11 mouse cellular contexts compared by ENCODE assay signal in the genomic region with DNA sequence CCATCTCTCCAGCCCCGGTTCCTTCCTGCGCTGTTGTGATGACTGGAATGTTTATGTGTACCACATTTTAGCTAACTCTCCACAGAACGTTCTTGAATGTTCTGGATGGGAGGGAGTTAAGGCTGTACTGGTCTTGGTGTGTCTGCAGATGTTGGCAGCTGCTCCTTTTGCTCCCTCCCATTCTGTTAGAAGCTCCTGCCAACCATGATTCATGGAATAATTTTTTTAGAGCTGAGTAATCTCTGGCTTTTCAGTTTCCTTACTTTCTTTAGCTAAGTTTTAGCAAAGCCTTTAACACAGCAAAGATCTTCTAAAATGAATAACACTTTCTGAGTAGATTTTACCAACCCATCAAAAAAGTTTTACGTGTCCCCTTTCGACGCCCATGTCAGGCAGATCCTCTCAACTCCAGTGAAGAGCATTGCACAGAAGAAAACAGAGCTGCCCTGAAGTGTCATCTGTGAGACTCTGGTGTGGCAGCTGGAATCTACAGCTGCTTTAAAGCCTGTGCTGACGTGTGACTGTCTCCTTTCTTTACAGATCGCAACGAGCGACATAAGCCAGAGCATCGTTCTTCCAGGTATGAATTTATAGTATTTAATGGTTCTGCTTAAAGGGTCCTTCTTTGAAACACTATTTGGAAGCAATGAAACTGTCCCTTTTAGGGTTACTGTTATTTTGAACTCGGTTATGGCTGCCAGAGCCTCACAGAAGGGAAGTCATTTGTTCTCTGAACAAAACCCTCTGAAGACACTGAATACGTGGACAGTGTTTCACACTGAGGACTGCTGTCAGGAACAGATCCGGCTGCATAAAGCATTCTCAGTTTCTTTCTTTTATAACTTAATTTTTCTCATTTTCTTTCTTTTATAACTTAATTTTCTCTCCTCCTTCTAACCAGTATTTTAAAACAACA. TPM values are rescaled to one million over a fixed set of nuclear protein-coding genes. Genes with fewer than 3 reads are reported as not detected.
A peak's percentile ranks its signal among the peaks of the same experiment; 100 is the strongest.
DNase-seq lines count a peak whose midpoint lies in the region; ATAC-seq lines count a peak whose summit lies in the region.
"Had no signal": no experiment of that assay in that cellular context is flagged by ENCODE, and none has a peak within 500 bp of the region (broad histone marks: within the 10 kb centered on the region; RNA-seq: fewer than 3 reads in every experiment).

No protein-coding gene starts in this region.

- H3K27ac ChIP-seq in brown adipose tissue, adult 24 weeks (replicated peaks; ENCODE audit: low read depth, low read length): peak overlapping the region; percentile 30
- no peak overlapping the region for H3K27ac ChIP-seq in forebrain, embryonic 15.5 days (replicated peaks)
- no peak overlapping the region for H3K27ac ChIP-seq in midbrain, embryonic 10.5 days (replicated peaks)

- intact Hi-C loops in heart, postnatal 14 days (cut with DNase I): loop anchor here (5.0 kb wide), 1 partner anchor 68 kb away; the partner anchor contains the start of gene Sh3d19

- H3K9me3 ChIP-seq in forebrain, embryonic 15.5 days: no peaks in the 10 kb centered on the region
- no peaks in the 10 kb centered on the region for H3K9me3 ChIP-seq in midbrain, embryonic 10.5 days (replicated peaks)

- no peaks in the 10 kb centered on the region for H3K27me3 ChIP-seq in forebrain, embryonic 15.5 days
- no peaks in the 10 kb centered on the region for H3K27me3 ChIP-seq in midbrain, embryonic 10.5 days (ENCODE audit: low read depth, poor library complexity, severe bottlenecking)

- 74% methylated on average over 14 of the region's 14 CpGs for WGBS in forebrain, embryonic 15.5 days
- WGBS in midbrain, embryonic 10.5 days: 82% methylated on average over 14 of the region's 14 CpGs

- no peak overlapping the region for H3K4me2 ChIP-seq in forebrain, embryonic 15.5 days (replicated peaks)

- H3K4me3 ChIP-seq in brown adipose tissue, adult 24 weeks (ENCODE audit: insufficient read depth, low read depth, low read length): peak overlapping the region; percentile 22
- no peak overlapping the region for H3K4me3 ChIP-seq in forebrain, embryonic 15.5 days
- H3K4me3 ChIP-seq in midbrain, embryonic 10.5 days: no peak overlapping the region

- peak; percentile 25 for DNase-seq in kidney, adult 9 months
- no peak for DNase-seq in kidney, adult 18-20 months
- peak; percentile 33 to 48 for DNase-seq in heart, postnatal 14 days
- DNase-seq in lung, postnatal 14 days: peak; percentile 31
- DNase-seq in thymus, postnatal 4 days: no peak
- DNase-seq in midbrain, embryonic 10.5 days (ENCODE audit: low spot score): no peak
- DNase-seq: cerebellum, postnatal 36 days had no signal

- H3K4me1 ChIP-seq in brown adipose tissue, adult 24 weeks (ENCODE audit: control insufficient read depth, insufficient read depth, insufficient read length, low read length): peaks cover 7% of the 10 kb centered on the region
- no peaks in the 10 kb centered on the region for H3K4me1 ChIP-seq in forebrain, embryonic 15.5 days
- H3K4me1 ChIP-seq in midbrain, embryonic 10.5 days: no peaks in the 10 kb centered on the region

- no peak for ATAC-seq in forebrain, embryonic 15.5 days (replicated peaks)

- H3K36me3 ChIP-seq in forebrain, embryonic 15.5 days: no peaks in the 10 kb centered on the region
- peaks cover 3% of the 10 kb centered on the region; the same call in 1 of the 2 replicates for H3K36me3 ChIP-seq in midbrain, embryonic 10.5 days

- no peak overlapping the region for H3K9ac ChIP-seq in forebrain, embryonic 15.5 days (replicated peaks)

RNA-seq across cellular contexts. Expression of gene Prss48, which starts 38.3 kb away (rescaled TPM):
- polyA plus RNA-seq in brown adipose tissue, adult 24 weeks (2012; ENCODE audit: insufficient read depth, insufficient read length, missing spikeins): not detected in 2 replicates
- not detected for total RNA-seq in heart, postnatal 14 days (2021)
- polyA plus RNA-seq in forebrain, embryonic 15.5 days (2015; fragmentation: Nextera tagmentation; extraction: Ambion mirVana): not detected in 2 replicates
- 0.14 TPM in 1 of 2 replicates, not detected in the other for polyA plus RNA-seq in midbrain, embryonic 10.5 days (2016; fragmentation: Nextera tagmentation; extraction: Ambion mirVana)
- total RNA-seq: left cerebral cortex, postnatal 14 days had no signal
- polyA plus RNA-seq: neural tube, embryonic 11.5 days had no signal

Comparison
In these comparisons a context has a peak if more than half of its experiments do, and no peak if none do; other contexts are left out.
1. DNase-seq: peak in kidney, adult 9 months (single experiment), heart, postnatal 14 days (2 of 2) and lung, postnatal 14 days (single experiment); none in kidney, adult 18-20 months (single experiment), thymus, postnatal 4 days (single experiment) and midbrain, embryonic 10.5 days (single experiment).